Mouse (Mus musculus) monocyte, adult 5-6 weeks (primary cell): ENCODE measurements around the gene Olfr282. TPM values are rescaled to one million over a fixed set of nuclear protein-coding genes. Genes with fewer than 3 reads are reported as not detected.
"Not testable (repeated sequence)": the region's sequence is repeated elsewhere in the genome, so short reads cannot be mapped to it uniquely, and the experiment has no call there.

ENCODE experiments used
- ATAC-seq: fragments of 153-309, 156-312 bp; replicated peaks from 2 replicates; pipeline ENCODE4 v1.8.0; 2017; ENCODE audit warnings: mild to moderate bottlenecking; ENCODE audit not compliant: low TSS enrichment, insufficient number of reproducible peaks, severe bottlenecking, poor library complexity, low FRiP score
- total RNA-seq: library from RNA; stranded (forward); fragments of 200-1000, 200-491, 200-594 nt; gene quantifications from 3 replicates; pipeline ENCODE4 v1.2.3, GENCODE M21; 2017

Gene Olfr282
- not detected in 3 replicates for total RNA-seq

DNA sequence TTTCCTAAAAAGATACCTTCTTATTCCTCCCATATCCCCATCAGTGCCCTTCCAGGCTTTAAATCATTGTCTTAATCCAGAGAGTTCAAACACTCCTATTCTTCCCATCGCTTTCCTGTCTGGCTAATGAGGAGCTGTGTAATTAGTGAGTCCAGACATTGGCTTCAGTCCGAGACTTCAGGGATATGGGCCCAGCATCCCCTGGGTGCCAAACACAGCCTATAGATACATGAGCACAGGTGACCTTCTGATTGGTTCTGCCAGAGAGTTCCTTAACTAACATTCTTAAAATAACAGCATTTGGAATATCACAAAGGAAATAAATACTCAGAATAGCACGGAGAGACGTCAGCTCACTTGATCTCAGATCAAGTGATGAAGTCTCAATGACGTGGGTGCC, at the start of gene Olfr282:
Gene Olfr282, plus strand, starts transcription at position 301 of the 400 bp plus-strand sequence.
- not testable (repeated sequence) for ATAC-seq

DNA sequence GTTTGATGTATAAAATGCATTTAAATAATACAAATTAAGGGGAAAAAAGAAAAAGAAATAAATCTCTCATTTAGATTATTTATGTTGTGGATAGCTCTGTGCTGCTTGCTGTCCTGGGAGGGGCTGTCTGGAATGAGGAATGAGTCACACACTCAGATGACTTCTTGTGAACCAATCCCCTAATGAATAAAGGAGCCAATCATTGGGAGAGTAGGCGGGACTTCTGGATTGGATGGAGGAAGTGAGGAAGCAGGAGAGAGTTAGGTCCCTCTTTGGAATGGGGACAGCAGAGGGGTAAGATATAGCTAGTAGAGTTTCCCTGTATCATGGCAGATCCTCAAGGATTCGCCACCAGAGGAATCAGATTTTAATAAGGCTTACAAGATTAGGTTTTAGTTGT, 43.4 kb upstream of the Olfr282 start:
- ATAC-seq: no peak

DNA sequence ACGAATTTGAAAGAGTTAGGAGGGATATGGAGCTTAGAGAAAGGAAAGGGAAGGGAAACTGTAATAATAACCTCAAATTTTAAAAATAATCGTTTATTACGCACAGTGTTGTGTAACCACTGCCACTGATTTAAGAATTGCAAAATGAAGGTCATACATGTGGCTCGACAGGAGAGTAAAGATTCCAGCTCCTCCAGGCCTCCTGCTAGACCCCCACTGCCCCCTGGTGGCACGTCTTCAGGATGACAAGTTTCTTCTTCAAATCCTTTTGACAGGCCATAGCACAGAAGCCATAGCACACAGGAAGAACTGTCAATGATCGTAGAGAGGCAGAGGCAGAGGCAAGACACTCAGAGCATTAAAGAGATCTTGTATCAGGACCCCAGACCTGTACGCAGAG, 41.2 kb upstream of the Olfr282 start:
- peak; percentile 73; the same call in 1 of the 2 replicates for ATAC-seq

DNA sequence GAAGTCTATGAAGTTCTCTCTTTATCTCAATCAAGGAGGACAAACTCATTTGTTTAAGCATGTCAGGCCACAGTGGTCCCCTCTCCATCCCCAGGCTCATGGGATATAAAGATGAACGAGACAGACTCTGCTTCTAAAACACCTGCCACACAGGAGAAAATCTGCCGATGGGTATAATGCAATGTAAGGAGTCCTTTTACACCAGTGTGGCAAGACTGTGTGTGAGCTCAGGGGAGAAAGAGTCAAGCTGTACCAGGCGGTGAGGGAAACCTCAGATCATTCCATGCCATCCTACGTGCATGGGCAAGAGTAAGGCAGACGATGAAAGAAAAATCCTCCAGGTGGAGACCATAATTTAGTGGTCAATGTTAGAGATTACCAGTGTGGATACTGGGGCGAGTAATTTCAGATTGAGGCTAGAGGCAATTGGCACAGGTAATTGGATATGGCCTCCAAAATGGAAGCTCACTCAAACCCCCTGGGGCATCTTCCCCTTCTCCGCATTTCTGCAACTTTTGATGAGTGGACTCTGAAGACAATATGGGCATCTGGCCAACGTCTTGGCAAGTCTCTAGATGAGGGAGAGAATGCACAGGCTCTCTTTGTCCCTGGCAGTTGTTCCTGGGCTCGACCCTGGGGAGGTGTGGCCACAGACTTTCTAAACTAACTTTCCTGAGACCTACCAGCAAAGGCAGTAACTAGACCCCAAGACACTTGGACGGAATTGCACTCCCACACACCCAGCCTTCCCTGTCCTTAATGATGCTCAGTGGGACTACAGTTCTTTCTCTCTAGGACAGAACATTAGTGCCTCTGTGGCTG, 39.7 kb upstream of the Olfr282 start:
- no peak for ATAC-seq

DNA sequence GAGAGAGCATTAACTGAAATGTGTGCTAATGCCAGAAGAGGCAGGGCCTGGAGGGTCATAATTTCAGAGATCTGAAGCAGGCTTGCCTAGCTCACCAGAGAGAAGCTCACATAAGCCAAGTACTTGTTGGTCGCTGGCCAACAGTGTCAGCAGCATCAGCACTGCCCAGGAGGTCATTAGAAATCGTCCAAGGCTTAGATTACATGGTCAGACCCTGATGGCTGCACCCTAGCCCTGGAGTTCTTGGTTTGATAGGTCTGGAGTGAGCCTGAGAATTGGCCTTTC, 39.2 kb upstream of the Olfr282 start:
- ATAC-seq: no peak

DNA sequence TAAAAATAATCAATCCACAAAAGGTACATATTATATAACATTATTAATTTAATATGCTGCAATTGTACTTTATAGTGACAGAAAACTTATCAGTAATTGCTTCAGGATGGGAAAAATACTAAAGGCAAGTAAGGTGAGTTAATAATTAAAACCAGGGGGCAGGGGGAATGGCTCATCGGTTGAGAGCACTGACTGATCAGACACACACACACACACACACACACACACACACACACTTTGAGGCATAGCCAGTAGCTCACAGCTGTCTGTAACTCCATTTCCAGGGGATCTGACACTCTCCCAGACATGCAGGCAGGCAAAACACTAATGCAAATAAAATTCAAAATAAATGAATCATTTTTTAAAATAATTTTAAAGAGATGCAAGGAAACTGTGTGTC, 33.9 kb upstream of the Olfr282 start:
- ATAC-seq: no peak

DNA sequence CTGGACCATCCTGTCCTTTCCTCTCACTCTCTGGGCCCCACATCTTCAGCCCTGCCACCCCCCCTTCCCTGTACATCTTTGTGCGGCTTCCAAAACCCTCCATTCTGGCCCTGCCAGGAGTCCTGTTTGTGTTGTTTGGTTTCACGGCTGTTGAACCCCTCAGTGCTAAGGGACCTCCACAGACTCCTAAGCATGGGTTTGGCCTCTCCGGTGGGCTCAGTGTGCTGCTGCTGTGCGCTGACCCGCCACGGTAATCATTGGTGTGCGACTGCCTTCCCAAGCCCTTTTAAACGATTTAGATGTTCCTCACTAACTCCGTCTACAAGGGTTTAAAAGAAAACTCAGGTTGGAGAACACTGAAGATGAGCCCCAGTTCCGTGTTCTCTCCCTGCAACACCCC, 28.7 kb upstream of the Olfr282 start:
- no peak for ATAC-seq

DNA sequence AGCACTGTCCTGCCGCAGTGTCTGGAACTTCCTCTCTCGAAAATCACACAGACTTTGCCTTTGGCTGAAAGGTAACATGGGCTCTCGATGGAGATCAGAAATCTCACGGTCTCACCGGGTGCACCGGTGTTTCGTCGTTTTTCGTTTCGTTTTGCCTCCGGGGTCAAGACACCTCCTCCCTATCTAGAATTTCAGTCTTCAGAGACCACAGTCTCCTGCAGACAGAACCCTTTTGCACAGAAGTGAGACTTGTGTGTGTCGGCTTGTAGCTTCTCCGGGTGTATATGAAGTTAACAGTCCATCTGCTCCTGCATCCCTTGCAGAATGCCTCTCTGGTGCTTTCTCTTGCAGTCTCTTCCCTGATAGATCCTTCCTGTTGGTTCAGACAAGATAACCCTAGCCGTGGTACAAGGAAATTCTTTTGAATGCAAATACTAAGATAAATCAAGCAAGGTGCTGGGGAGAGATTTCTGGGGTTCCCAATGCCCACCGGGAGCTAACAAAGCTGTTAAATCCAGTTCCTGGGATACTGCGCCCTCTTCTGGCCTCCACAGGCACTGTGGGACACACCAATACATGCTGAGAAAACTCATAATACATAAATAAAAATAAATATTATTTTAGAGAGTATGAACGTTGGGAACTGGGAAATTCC, 22.5 kb upstream of the Olfr282 start:
- ATAC-seq: no peak

DNA sequence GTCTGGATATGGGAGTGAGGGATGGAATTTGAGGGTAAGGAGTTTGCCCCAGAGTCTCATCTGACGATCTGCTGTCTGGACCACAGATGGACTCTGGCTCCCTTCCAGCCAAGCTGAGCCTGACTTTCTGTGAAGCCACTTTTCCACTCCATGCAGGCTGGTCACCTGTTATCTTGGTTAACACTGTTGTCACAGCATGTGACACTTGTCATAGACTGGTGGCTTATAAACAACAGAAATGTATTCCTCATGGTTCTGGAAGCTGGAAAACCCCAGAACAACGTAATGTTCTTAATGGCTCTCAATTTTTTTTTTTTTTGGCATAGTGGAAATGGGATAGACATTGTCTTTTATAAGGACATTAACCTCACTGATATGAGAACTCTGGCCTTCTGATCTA, 21.4 kb upstream of the Olfr282 start:
- ATAC-seq: no peak

DNA sequence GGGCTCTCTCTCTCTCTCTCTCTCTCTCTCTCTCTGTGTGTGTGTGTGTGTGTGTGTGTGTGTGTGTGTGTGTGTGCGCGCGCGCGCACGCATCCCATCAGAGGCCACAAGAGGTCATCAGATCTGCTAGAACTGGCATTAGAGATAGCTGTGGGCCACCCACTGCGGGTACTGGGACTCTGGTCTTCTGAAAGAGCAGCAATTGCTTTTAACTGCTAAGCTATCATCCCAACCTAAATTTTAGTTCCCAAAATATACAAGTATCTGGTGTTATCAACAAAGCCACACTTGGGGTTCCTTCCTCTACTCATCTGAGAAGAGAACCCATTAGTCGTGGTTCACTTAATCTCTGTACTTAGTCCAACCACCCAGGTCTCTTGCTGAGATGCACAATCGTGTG, 20.8 kb upstream of the Olfr282 start:
- ATAC-seq: no peak

DNA sequence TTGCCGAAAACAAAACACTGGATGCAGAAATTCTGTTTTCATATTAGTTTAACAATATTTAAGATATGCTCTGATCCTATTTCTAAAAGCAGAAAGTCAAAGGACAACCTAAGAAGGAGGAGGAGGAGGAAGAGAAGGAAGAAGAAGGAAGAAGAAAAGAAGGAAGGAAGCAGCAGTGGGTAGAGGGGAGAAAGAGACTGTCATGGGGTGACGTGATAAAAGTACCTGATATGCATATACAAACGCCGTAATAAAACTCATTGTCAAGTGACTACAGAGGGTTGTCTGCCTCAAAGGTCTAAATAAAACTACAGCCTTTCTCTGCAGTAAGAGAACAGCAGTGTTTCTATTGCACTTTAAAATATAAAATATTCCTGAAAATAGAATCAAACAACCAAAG, 15.0 kb upstream of the Olfr282 start:
- no peak for ATAC-seq

DNA sequence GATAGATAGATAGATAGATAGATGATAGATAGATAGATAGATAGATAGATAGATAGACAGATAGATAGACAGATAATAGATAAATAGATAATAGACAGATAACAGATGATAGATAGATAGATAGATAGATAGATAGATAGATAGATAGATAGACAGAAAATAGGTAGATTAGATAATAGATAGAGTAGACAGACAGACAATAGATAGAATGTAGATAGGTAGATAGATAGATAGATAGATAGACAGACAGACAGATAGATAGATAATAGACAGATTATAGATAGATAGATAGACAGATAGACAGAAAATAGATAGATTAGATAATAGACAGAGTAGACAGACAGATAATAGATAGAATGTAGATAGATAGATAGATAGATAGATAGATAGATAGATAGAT, 14.2 kb upstream of the Olfr282 start:
- ATAC-seq: not testable (repeated sequence)

DNA sequence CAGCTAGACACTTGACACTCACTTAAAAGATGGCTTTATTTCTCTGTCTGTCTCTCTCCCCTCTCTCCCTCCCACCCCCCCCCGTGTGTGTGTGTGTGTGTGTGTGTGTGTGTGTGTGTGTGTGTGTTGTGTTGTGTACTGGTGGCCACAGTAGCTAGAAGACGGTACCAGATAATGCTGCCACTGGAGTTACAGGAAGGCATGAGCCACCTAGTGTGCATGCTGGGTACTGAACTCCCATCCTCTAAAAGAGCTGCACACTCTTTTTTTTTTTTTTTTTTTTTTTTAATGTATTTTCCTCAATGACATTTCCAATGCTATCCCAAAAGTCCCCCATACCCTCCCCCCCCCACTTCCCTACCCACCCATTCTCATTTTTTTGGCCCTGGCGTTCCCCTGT, 13.7 kb upstream of the Olfr282 start:
- not testable (repeated sequence) for ATAC-seq

DNA sequence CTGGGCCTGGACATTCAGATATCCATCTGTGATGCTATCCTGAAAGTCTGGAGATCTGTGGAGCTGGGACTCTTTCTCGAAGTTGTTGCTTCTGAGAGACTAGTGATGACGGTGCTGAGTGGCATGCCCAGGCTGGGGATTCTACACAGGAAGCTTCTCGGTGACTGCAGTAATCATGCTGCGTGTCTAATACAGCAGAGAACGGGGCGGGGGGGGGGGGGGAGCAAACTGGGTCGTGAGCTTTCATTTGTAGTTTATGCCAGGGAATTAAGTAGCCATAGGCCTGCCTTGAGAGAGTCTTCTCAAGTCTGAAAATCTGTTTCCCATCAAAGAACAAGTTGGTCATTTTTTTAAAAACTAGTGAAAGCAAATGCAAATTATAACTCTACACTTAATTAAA, 12.9 kb upstream of the Olfr282 start:
- ATAC-seq: no peak

DNA sequence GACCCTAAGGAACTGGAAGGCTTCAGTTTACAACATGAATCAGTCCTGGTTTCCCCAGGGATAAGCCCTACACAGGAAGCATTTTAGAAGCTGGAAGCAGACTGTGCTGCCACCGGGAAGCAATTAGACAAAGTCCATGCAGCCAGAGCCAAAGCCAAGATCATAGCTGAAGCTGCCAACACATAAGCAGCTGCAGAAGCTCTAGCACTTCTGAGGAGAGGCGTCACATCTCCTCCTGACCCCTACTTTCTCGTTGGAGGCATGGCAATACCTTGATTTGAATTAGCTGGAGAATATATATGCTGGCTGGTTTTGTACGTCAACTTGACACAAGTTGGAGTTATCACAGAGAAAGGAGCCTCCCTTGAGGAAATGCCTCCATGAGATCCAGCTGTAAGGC, 10.1 kb upstream of the Olfr282 start:
- ATAC-seq: no peak

DNA sequence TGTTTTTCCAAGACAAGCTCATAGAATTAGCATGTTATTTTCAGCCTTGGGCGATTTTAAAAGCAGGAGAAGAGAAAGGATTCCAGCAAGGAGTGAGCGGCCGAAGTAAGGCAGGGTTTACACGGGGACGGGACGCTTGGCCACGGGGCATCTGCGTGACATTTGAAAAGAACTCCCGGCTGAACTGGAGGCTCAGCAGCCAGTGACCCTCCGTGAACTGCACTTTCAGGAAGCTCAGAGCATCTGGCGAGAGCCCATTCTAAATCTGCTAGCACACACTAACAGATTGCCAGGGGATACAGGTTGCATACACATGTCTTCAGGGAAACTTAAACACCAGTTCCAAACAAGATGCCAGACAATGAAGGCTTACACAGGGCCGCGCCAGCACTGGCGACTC, 6.7 kb upstream of the Olfr282 start:
- ATAC-seq: no peak

DNA sequence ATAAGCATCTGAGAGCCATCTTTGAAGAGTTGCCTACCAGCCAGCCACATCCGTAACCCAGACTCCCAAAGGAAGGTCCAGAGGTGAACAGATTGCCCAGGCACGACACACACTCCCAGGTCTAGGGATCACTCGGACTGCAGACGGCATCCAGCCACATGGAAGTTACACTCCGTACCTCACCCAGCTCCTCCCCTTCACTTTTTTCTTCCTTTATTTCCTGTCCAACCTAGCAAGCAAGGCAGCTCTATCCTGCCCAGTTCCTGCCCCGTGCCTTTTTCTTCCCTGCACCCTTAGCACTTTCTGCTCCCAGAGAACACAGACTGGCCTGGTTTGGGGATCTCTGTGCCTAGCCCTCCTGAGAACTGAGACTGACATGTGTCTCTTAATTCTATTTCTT, 6.3 kb upstream of the Olfr282 start:
- ATAC-seq: no peak

DNA sequence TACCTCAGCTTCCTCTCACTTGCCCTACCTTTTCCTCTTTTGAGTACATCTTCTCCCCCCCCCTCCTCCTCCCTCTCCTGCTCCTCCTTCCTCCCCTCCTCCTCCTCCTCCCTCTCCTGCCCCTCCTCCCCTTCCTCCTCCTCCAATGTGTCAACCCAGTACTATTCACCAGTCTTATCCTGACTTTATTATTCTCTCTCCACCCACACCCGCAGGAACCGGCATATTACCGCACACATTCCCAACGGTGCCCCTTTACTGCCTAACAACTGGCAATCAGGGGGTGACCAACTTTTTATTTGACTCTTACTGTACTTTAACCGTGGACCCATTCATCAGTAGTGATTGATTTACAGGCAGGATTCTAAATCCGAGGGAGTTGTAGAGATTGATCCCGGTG, 5.8 kb upstream of the Olfr282 start:
- no peak for ATAC-seq

DNA sequence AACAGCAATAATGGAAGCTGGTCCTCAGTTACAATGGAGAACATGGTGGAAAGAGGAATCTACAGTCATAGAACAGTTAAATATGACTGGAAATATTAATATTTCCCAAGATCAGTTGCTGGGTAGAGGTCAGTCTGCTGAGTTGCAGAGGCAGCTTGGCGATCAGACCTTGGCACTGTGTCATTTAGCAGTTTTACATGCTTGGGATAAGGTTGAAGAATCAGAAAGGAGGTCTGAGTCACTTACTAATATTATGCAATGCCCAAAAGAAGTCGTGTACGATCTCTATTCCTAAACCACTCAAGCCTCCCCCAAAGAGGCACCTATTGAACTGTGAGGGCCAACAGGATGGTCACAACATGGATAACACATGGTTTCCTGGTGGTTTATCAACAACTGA, 13.5 kb downstream of the Olfr282 start:
- no peak for ATAC-seq

DNA sequence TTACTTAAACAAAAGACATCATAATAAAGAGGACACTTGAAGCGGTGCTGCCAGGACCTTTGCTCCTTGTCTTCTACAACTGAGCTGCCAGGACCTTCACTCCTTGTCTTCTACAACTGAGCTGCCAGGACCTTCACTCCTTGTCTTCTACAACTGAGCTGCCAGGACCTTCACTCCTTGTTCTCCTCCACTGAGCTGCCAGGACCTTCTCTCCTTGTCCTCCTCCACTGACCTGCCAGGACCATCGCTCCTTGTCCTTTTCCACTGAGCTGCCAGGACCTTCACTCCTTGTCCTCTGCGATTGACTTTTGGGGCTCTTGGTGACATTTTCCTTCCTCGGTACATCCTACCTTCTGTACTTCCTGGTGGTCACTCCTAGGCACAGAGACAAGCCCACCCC, 17.5 kb downstream of the Olfr282 start:
- no peak for ATAC-seq

DNA sequence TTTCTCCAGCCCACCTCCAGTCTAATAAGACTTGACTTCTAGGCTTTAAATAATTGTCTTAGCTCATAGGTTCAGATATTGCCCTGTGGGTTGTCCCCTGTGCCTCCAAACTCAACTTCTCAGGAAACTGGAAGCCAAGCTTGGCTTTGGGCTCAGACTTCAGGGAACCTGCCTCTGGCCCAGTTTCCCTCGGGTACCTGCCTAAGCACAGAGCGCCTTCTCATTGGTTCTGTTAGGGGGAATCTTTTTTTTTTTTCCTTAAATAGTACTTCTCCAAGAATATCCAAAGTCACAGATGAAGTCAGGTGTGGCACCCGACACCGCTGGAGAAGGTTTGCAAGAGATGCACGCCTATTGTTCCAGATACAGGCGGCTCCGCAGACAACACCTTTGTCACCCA, 21.3 kb downstream of the Olfr282 start, which contains the start of gene Olfr281:
Gene Olfr281, plus strand, starts transcription at position 301 of the 400 bp plus-strand sequence.
- no peak for ATAC-seq
